In the genomic region with DNA sequence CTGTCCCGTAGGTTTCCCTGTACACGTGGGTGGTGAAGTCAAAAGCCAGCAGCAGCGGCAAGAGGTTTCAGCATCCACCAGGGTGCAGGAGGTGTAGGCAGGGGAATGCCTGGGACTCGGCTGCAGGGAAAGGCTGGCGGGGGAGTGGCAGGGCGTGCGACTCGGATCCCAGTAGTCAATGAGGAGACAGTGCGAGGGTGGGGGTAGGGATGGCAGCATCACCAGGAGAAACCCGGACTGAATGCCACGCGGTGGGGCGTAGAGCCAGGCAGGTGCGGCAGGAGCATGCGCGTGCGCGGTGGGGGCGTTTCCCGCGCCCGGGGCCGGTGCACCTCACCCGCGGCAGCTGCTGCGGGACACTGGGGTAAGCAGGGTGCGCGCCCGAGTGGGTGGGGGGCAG, we compare ENCODE assay signal across 9 mouse cellular contexts. TPM values are rescaled to one million over a fixed set of nuclear protein-coding genes. Genes with fewer than 3 reads are reported as not detected.
DNase-seq lines count a peak whose midpoint lies in the region; ATAC-seq lines count a peak whose summit lies in the region.
"Had no signal": no experiment of that assay in that cellular context is flagged by ENCODE, and none has a peak within 500 bp of the region (broad histone marks: within the 10 kb centered on the region; RNA-seq: fewer than 3 reads in every experiment).

A gene (plus strand): TSS at position 271 of the 400 bp plus-strand sequence.

- peak within 1 kb of the TSS; percentile 25 for H3K4me3 ChIP-seq in heart, embryonic 16.5 days (ENCODE audit: low read length)
- peak within 1 kb of the TSS; percentile 70 for H3K4me3 ChIP-seq in forebrain, embryonic 10.5 days
- peak within 1 kb of the TSS; percentile 15; the same call in 1 of the 2 replicates for H3K4me3 ChIP-seq in liver, embryonic 16.5 days (ENCODE audit: low read depth, low read length)
- H3K4me3 ChIP-seq in stomach, embryonic 14.5 days (ENCODE audit: low read depth, low read length) = peak within 1 kb of the TSS; percentile 36

- peaks cover 30% of the 10 kb centered on the region for H3K27me3 ChIP-seq in heart, embryonic 16.5 days (ENCODE audit: control insufficient read depth, insufficient read depth, low read length)
- H3K27me3 ChIP-seq in forebrain, embryonic 10.5 days (ENCODE audit: poor library complexity, severe bottlenecking) = peaks cover 45% of the 10 kb centered on the region
- peaks cover 13% of the 10 kb centered on the region for H3K27me3 ChIP-seq in liver, embryonic 16.5 days (ENCODE audit: control insufficient read depth, insufficient read depth, low read depth, low read length)
- H3K27me3 ChIP-seq in stomach, embryonic 14.5 days (ENCODE audit: control insufficient read depth, insufficient read depth, low read length) = peaks cover 12% of the 10 kb centered on the region; the same call in 1 of the 2 replicates

- no peaks in the 10 kb centered on the region; the same call in 1 of the 2 replicates for H3K4me1 ChIP-seq in heart, embryonic 16.5 days (ENCODE audit: control insufficient read depth, insufficient read depth, low read length)
- H3K4me1 ChIP-seq in forebrain, embryonic 10.5 days = peaks cover 10% of the 10 kb centered on the region
- no peaks in the 10 kb centered on the region for H3K4me1 ChIP-seq in liver, embryonic 16.5 days (ENCODE audit: control insufficient read depth, low read depth, low read length)
- H3K4me1 ChIP-seq in stomach, embryonic 14.5 days (ENCODE audit: control insufficient read depth, insufficient read depth, low read length) = 0 out of 2 replicates have a peak, but pooled peaks cover 3% of the 10 kb centered on the region

- WGBS in heart, embryonic 16.5 days = 2% methylated on average over 29 of the region's 29 CpGs
- 2% methylated on average over 25 of the region's 29 CpGs for WGBS in forebrain, embryonic 10.5 days
- 4% methylated on average over 19 of the region's 29 CpGs for WGBS in liver, embryonic 16.5 days (ENCODE audit: insufficient replicate concordance)
- 2% methylated on average over 29 of the region's 29 CpGs for WGBS in stomach, embryonic 14.5 days

- ATAC-seq in heart, embryonic 16.5 days (replicated peaks; ENCODE audit: extremely low read depth, insufficient read depth, low FRiP score) = no peak
- ATAC-seq in liver, embryonic 16.5 days (ENCODE audit: low read depth) = no peak
- ATAC-seq in stomach, embryonic 14.5 days (ENCODE audit: insufficient number of reproducible peaks, insufficient read depth, low FRiP score, low read depth) = peak; percentile 64; the same call in 1 of the 2 replicates
- ATAC-seq: Patski had no signal

- H3K4me2 ChIP-seq in heart, embryonic 16.5 days (ENCODE audit: low read depth, low read length) = peak within 1 kb of the TSS; percentile 56
- peak within 1 kb of the TSS; percentile 49 for H3K4me2 ChIP-seq in liver, embryonic 16.5 days (ENCODE audit: low read depth, low read length)
- peak within 1 kb of the TSS; percentile 92 for H3K4me2 ChIP-seq in stomach, embryonic 14.5 days (replicated peaks; ENCODE audit: low read depth, low read length)

- DNase-seq in heart, adult 9 months (ENCODE audit: low spot score in 2 of 2) = no peak
- DNase-seq in adrenal gland, postnatal 14 days = peak; percentile 48
- DNase-seq in forebrain, embryonic 10.5 days (ENCODE audit: extremely low spot score, low spot score) = peak; percentile 43
- peak; percentile 36 for DNase-seq in kidney, postnatal 10 days
- DNase-seq in layer of hippocampus, adult 18-20 months (ENCODE audit: low spot score in 2 of 2) = no peak

- H3K36me3 ChIP-seq in heart, embryonic 16.5 days (ENCODE audit: control insufficient read depth, insufficient read depth) = no peaks in the 10 kb centered on the region
- H3K36me3 ChIP-seq in forebrain, embryonic 10.5 days (replicated peaks) = no peaks in the 10 kb centered on the region
- H3K36me3 ChIP-seq in liver, embryonic 16.5 days (ENCODE audit: control insufficient read depth, insufficient read depth) = no peaks in the 10 kb centered on the region
- H3K36me3 ChIP-seq in stomach, embryonic 14.5 days (ENCODE audit: control insufficient read depth, insufficient read depth, low read length) = no peaks in the 10 kb centered on the region

- no peak within 1 kb of the TSS for H3K27ac ChIP-seq in heart, embryonic 16.5 days (ENCODE audit: low read length)
- H3K27ac ChIP-seq in forebrain, embryonic 10.5 days = peak within 1 kb of the TSS; percentile 62
- no peak within 1 kb of the TSS for H3K27ac ChIP-seq in liver, embryonic 16.5 days (ENCODE audit: low read length)
- H3K27ac ChIP-seq in stomach, embryonic 14.5 days (ENCODE audit: low read length) = no peak within 1 kb of the TSS

- H3K9me3 ChIP-seq in heart, embryonic 16.5 days (replicated peaks; ENCODE audit: control insufficient read depth, low read length) = no peaks in the 10 kb centered on the region
- no peaks in the 10 kb centered on the region for H3K9me3 ChIP-seq in forebrain, embryonic 10.5 days
- H3K9me3 ChIP-seq in liver, embryonic 16.5 days (replicated peaks; ENCODE audit: control insufficient read depth, low read length) = no peaks in the 10 kb centered on the region
- no peaks in the 10 kb centered on the region for H3K9me3 ChIP-seq in stomach, embryonic 14.5 days (ENCODE audit: control insufficient read depth, low read depth, low read length)

- H3K9ac ChIP-seq in heart, embryonic 16.5 days (ENCODE audit: low read length) = no peak within 1 kb of the TSS
- H3K9ac ChIP-seq in liver, embryonic 16.5 days (ENCODE audit: low read depth, low read length) = no peak within 1 kb of the TSS
- H3K9ac ChIP-seq in stomach, embryonic 14.5 days (replicated peaks; ENCODE audit: low read depth, low read length) = no peak within 1 kb of the TSS

RNA-seq across cellular contexts. Expression of the gene that starts here (rescaled TPM):
- polyA plus RNA-seq in heart, embryonic 16.5 days (2015; fragmentation: Nextera tagmentation; extraction: Ambion mirVana) = 0.09 TPM in 1 of 2 replicates, not detected in the other
- total RNA-seq in adrenal gland, postnatal 14 days (2021) = 0.37 and 0.79 TPM in 2 replicates
- polyA plus RNA-seq in forebrain, embryonic 10.5 days (2016; fragmentation: Nextera tagmentation; extraction: Ambion mirVana) = 0.11 TPM in 1 of 2 replicates, not detected in the other
- not detected in 2 replicates for polyA plus RNA-seq in liver, embryonic 16.5 days (2015; fragmentation: Nextera tagmentation; extraction: Ambion mirVana)
- polyA plus RNA-seq in stomach, embryonic 14.5 days (2014; fragmentation: Nextera tagmentation; extraction: Ambion mirVana) = not detected in 2 replicates
- under 1 TPM; 0.37 to 0.86 TPM for total RNA-seq in layer of hippocampus, adult 18-20 months (2021)

Comparison
In these comparisons a context has a peak if more than half of its experiments do, and no peak if none do; other contexts are left out.
1. Peak in DNase-seq in adrenal gland, postnatal 14 days; RNA of the gene not detected or under 1 TPM.
2. Peak in DNase-seq, H3K4me3 ChIP-seq and H3K27ac ChIP-seq in forebrain, embryonic 10.5 days; RNA of the gene not detected or under 1 TPM.
3. Peak in ATAC-seq, H3K4me3 ChIP-seq and H3K4me2 ChIP-seq in stomach, embryonic 14.5 days; RNA of the gene not detected or under 1 TPM.
4. H3K4me3 ChIP-seq: peak in every context shown above with its lines; median percentile 70 in forebrain, embryonic 10.5 days; 36 in stomach, embryonic 14.5 days; 25 in heart, embryonic 16.5 days; 15 in liver, embryonic 16.5 days.